ENCODE assay signal across 13 mouse cellular contexts in the genomic region with DNA sequence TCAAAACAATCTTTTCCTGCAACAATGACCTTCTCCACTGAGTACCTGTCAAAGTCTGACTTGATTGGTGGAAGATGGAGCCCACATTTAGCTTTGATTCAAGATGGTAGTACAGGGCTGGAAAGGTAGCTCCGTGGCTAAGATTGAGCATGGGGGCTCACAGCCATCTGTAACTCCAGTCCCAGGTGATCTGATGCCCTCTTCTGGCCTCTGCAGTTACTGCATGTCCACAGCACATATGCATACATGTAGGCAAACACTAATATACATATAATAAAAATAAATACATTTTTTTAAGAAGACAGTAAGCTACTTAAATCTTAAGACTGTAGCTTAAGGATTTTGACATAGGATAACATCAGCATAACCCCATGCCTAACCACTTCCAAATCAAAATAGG.
DNase-seq lines count a peak whose midpoint lies in the region; ATAC-seq and TF ChIP-seq lines count a peak whose summit lies in the region.
"Had no signal": no experiment of that assay in that cellular context is flagged by ENCODE, and none has a peak within 500 bp of the region (broad histone marks: within the 10 kb centered on the region; RNA-seq: fewer than 3 reads in every experiment).

No protein-coding gene starts in this region.

- 0 out of 2 replicates have a peak, but pooled peaks have one; percentile 36 for TF ChIP-seq CTCF in intestine, postnatal 0 days (IDR thresholded peaks at IDR 0.05; ENCODE audit: low read depth)
- TF ChIP-seq CTCF in liver, embryonic 14.5 days (IDR thresholded peaks at IDR 0.05; ENCODE audit: low read depth), result peak; percentile 16; the same call in 1 of the 2 replicates
- TF ChIP-seq CTCF in ES-Bruce4 (IDR thresholded peaks at IDR 0.05; ENCODE audit: low read depth, low read length) (peak; percentile 55), MEL (IDR thresholded peaks at IDR 0.05 in 2 of 3, conservative IDR thresholded peaks at IDR 0.05 in 1 of 3; ENCODE audit: control insufficient read depth in 1 of 3, insufficient read depth in 1 of 3, low read depth in 2 of 3, low read length in 3 of 3, poor library complexity in 1 of 3, severe bottlenecking in 1 of 3) (no peak)

- TF ChIP-seq POLR2A in ES-Bruce4 (IDR thresholded peaks at IDR 0.05; ENCODE audit: insufficient read depth, low read length) (no peak), MEL (IDR thresholded peaks at IDR 0.05; ENCODE audit: control insufficient read depth in 1 of 2, insufficient read depth in 1 of 2, low read depth in 1 of 2, low read length in 2 of 2, poor library complexity in 1 of 2) (no peak)

- no peak overlapping the region for H3K4me2 ChIP-seq in intestine, postnatal 0 days (replicated peaks; ENCODE audit: low read depth)
- no peak overlapping the region for H3K4me2 ChIP-seq in intestine, embryonic 15.5 days (replicated peaks)
- H3K4me2 ChIP-seq in liver, embryonic 14.5 days (ENCODE audit: low read depth), result no peak overlapping the region
- H3K4me2 ChIP-seq: embryonic facial prominence, embryonic 15.5 days had no signal

- no peak for TF ChIP-seq EP300 in liver, embryonic 14.5 days (IDR thresholded peaks at IDR 0.05; ENCODE audit: low read depth)
- TF ChIP-seq EP300 in ES-Bruce4 (IDR thresholded peaks at IDR 0.05; ENCODE audit: insufficient read depth, low read depth, low read length) (no peak), MEL (IDR thresholded peaks at IDR 0.05; ENCODE audit: low read depth in 1 of 2, low read length in 2 of 2) (no peak)

- TF ChIP-seq RAD21 in MEL (IDR thresholded peaks at IDR 0.05; ENCODE audit: low read depth, low read length), result no peak

- H3K9me3 ChIP-seq in intestine, postnatal 0 days (ENCODE audit: control insufficient read depth), result no peaks in the 10 kb centered on the region
- no peaks in the 10 kb centered on the region for H3K9me3 ChIP-seq in intestine, embryonic 15.5 days
- H3K9me3 ChIP-seq in liver, embryonic 14.5 days (ENCODE audit: control insufficient read depth, low read length), result no peaks in the 10 kb centered on the region
- H3K9me3 ChIP-seq in ES-Bruce4 (replicated peaks; ENCODE audit: control insufficient read depth, insufficient read depth, low read length, poor library complexity, severe bottlenecking) (no peaks in the 10 kb centered on the region), MEL (replicated peaks; ENCODE audit: insufficient read depth, low read length) (no peaks in the 10 kb centered on the region)
- H3K9me3 ChIP-seq: embryonic facial prominence, embryonic 15.5 days had no signal

- H3K9ac ChIP-seq in intestine, postnatal 0 days (ENCODE audit: low read depth, low read length), result no peak overlapping the region
- no peak overlapping the region for H3K9ac ChIP-seq in intestine, embryonic 15.5 days
- no peak overlapping the region for H3K9ac ChIP-seq in liver, embryonic 14.5 days (replicated peaks)
- no peak overlapping the region for H3K9ac ChIP-seq in ES-Bruce4 (ENCODE audit: low read depth, poor library complexity, severe bottlenecking)
- H3K9ac ChIP-seq in MEL (ENCODE audit: control insufficient read depth, low read depth, low read length, poor library complexity, severe bottlenecking), result no peak overlapping the region
- H3K9ac ChIP-seq: embryonic facial prominence, embryonic 15.5 days had no signal

- 71% methylated on average over 1 of the region's 1 CpGs for WGBS in intestine, postnatal 0 days
- 74% methylated on average over 1 of the region's 1 CpGs for WGBS in intestine, embryonic 15.5 days
- 41% methylated on average over 1 of the region's 1 CpGs for WGBS in liver, embryonic 14.5 days (ENCODE audit: insufficient replicate concordance)

- no peak overlapping the region for H3K27ac ChIP-seq in intestine, postnatal 0 days (ENCODE audit: low read depth, low read length)
- H3K27ac ChIP-seq in intestine, embryonic 15.5 days, result no peak overlapping the region
- H3K27ac ChIP-seq in liver, embryonic 14.5 days, result no peak overlapping the region
- no peak overlapping the region for H3K27ac ChIP-seq in ES-Bruce4 (ENCODE audit: insufficient read depth, low read length)
- no peak overlapping the region for H3K27ac ChIP-seq in MEL (ENCODE audit: control insufficient read depth, low read depth, low read length)
- H3K27ac ChIP-seq: embryonic facial prominence, embryonic 15.5 days; macrophage had no signal

- H3K27me3 ChIP-seq in intestine, postnatal 0 days (replicated peaks; ENCODE audit: control insufficient read depth, insufficient read depth, low read length), result no peaks in the 10 kb centered on the region
- no peaks in the 10 kb centered on the region for H3K27me3 ChIP-seq in intestine, embryonic 15.5 days (replicated peaks)
- H3K27me3 ChIP-seq in liver, embryonic 14.5 days (ENCODE audit: control insufficient read depth, insufficient read depth, low read length), result no peaks in the 10 kb centered on the region
- H3K27me3 ChIP-seq in ES-Bruce4 (ENCODE audit: control insufficient read depth, insufficient read depth, low read length, poor library complexity, severe bottlenecking) (no peaks in the 10 kb centered on the region), MEL (ENCODE audit: control insufficient read depth in 1 of 2, insufficient read depth in 2 of 2, low read length in 2 of 2) (no peaks in the 10 kb centered on the region)
- H3K27me3 ChIP-seq: embryonic facial prominence, embryonic 15.5 days had no signal

- no peak for ATAC-seq in intestine, postnatal 0 days
- no peak for ATAC-seq in intestine, embryonic 15.5 days
- no peak for ATAC-seq in liver, embryonic 14.5 days (ENCODE audit: insufficient read depth)

- no peak for DNase-seq in liver, embryonic 14.5 days (ENCODE audit: low read depth in 3 of 3, low spot score in 3 of 3)
- DNase-seq in liver (no peak), MEL (ENCODE audit: low read depth, low spot score) (peak; percentile 1)
- DNase-seq in retina, embryonic 14.5 days (ENCODE audit: low spot score), result no peak
- DNase-seq in ovary, postnatal 14 days (ENCODE audit: low spot score), result no peak
- DNase-seq: adrenal gland, postnatal 10 days; heart, postnatal 36 days had no signal

- H3K36me3 ChIP-seq in intestine, postnatal 0 days (ENCODE audit: control insufficient read depth, insufficient read depth), result no peaks in the 10 kb centered on the region
- no peaks in the 10 kb centered on the region for H3K36me3 ChIP-seq in intestine, embryonic 15.5 days
- no peaks in the 10 kb centered on the region for H3K36me3 ChIP-seq in liver, embryonic 14.5 days (replicated peaks; ENCODE audit: control insufficient read depth, insufficient read depth, low read depth)
- H3K36me3 ChIP-seq in ES-Bruce4 (ENCODE audit: control insufficient read depth, insufficient read depth, low read length, poor library complexity, severe bottlenecking), result no peaks in the 10 kb centered on the region
- no peaks in the 10 kb centered on the region for H3K36me3 ChIP-seq in MEL (ENCODE audit: control insufficient read depth in 1 of 2, insufficient read depth in 2 of 2, low read length in 2 of 2)
- H3K36me3 ChIP-seq: embryonic facial prominence, embryonic 15.5 days had no signal

- no peaks in the 10 kb centered on the region for H3K79me2 ChIP-seq in MEL (ENCODE audit: control insufficient read depth, insufficient read depth, low read length, poor library complexity)

- no peaks in the 10 kb centered on the region for H3K4me1 ChIP-seq in intestine, postnatal 0 days (replicated peaks; ENCODE audit: control insufficient read depth, insufficient read depth, low read length)
- peaks cover 3% of the 10 kb centered on the region; the same call in 1 of the 2 replicates for H3K4me1 ChIP-seq in intestine, embryonic 15.5 days (replicated peaks)
- no peaks in the 10 kb centered on the region for H3K4me1 ChIP-seq in liver, embryonic 14.5 days (replicated peaks; ENCODE audit: control insufficient read depth in 2 of 2, insufficient read depth in 2 of 2, low read length in 1 of 2)
- peaks cover 4% of the 10 kb centered on the region for H3K4me1 ChIP-seq in ES-Bruce4 (ENCODE audit: control insufficient read depth, insufficient read depth, low read length)
- H3K4me1 ChIP-seq in MEL (ENCODE audit: control insufficient read depth in 1 of 2, insufficient read depth in 2 of 2, low read length in 2 of 2), result no peaks in the 10 kb centered on the region

- H3K4me3 ChIP-seq in intestine, postnatal 0 days (ENCODE audit: low read depth, low read length), result no peak overlapping the region
- H3K4me3 ChIP-seq in intestine, embryonic 15.5 days (replicated peaks), result no peak overlapping the region
- no peak overlapping the region for H3K4me3 ChIP-seq in liver, embryonic 14.5 days (ENCODE audit: insufficient read depth in 1 of 2, low read depth in 2 of 2, low read length in 2 of 2)
- H3K4me3 ChIP-seq in ES-Bruce4 (ENCODE audit: low read depth, low read length), result no peak overlapping the region
- no peak overlapping the region for H3K4me3 ChIP-seq in MEL (ENCODE audit: control insufficient read depth in 1 of 2, insufficient read depth in 1 of 2, low read depth in 2 of 2, low read length in 2 of 2)
- H3K4me3 ChIP-seq: embryonic facial prominence, embryonic 15.5 days; myocyte had no signal

TF ChIP-seq in MEL, 35 proteins besides CTCF, POLR2A, EP300 and RAD21 (continues in another document):
- TF ChIP-seq MYB (IDR thresholded peaks at IDR 0.05; ENCODE audit: low read depth, low read length) (no peak), MYC (IDR thresholded peaks at IDR 0.05; ENCODE audit: low read depth, low read length) (no peak), NELFE (IDR thresholded peaks at IDR 0.05; ENCODE audit: low read depth, low read length) (no peak), MXI1 (IDR thresholded peaks at IDR 0.05; ENCODE audit: low read depth, low read length) (no peak), MAZ (IDR thresholded peaks at IDR 0.05; ENCODE audit: low read depth, low read length) (no peak), MAX (IDR thresholded peaks at IDR 0.05; ENCODE audit: low read length) (no peak), SIN3A (IDR thresholded peaks at IDR 0.05; ENCODE audit: low read length) (no peak), TBP (IDR thresholded peaks at IDR 0.05; ENCODE audit: low read depth, low read length) (no peak), CHD1 (IDR thresholded peaks at IDR 0.05; ENCODE audit: low read depth, low read length) (no peak), ELF1 (IDR thresholded peaks at IDR 0.05; ENCODE audit: low read depth, low read length) (no peak), NRF1 (IDR thresholded peaks at IDR 0.05; ENCODE audit: insufficient read depth, low read depth, low read length, poor library complexity, severe bottlenecking) (no peak), MAFK (IDR thresholded peaks at IDR 0.05; ENCODE audit: borderline replicate concordance, low read depth, low read length) (no peak), GABPA (IDR thresholded peaks at IDR 0.05; ENCODE audit: low read depth, low read length) (no peak), E2F4 (IDR thresholded peaks at IDR 0.05; ENCODE audit: borderline replicate concordance, low read depth, low read length) (no peak), USF1 (IDR thresholded peaks at IDR 0.05; ENCODE audit: low read depth, low read length) (no peak), CHD2 (IDR thresholded peaks at IDR 0.05; ENCODE audit: low read length) (no peak), RCOR1 (IDR thresholded peaks at IDR 0.05; ENCODE audit: low read depth, low read length) (no peak), KAT2A (conservative IDR thresholded peaks at IDR 0.05; ENCODE audit: low read depth, low read length) (no peak)

Comparison
In these comparisons a context has a peak if more than half of its experiments do, and no peak if none do; other contexts are left out.
1. CTCF ChIP-seq: peak in intestine, postnatal 0 days (single experiment), liver, embryonic 14.5 days (single experiment) and ES-Bruce4 (single experiment); none in MEL (0 of 3).